Mouse (Mus musculus): ENCODE data around the gene Ube2o. TPM values are rescaled to one million over a fixed set of nuclear protein-coding genes. Genes with fewer than 3 reads are reported as not detected.
"Not testable (repeated sequence)": the region's sequence is repeated elsewhere in the genome, so short reads cannot be mapped to it uniquely, and the experiment has no call there.

The Ube2o gene
- polyA plus RNA-seq, 1 experiment from 2014 or later, result 18.7 TPM

GRCm38 (mm10) chr11:116504516-116504915, 76.7 kb downstream of the Ube2o start:
- Histone ChIP-seq H3K4me1 (ENCODE audit: control insufficient read depth, insufficient read depth, low read length) (no peaks in the 10 kb centered on the region), H3K4me3 (ENCODE audit: low read depth, low read length) (no peak overlapping the region), H3K9ac (ENCODE audit: low read length) (no peak overlapping the region), H3K27me3 (ENCODE audit: control insufficient read depth, insufficient read depth, low read length) (no peaks in the 10 kb centered on the region), H3K4me2 (no peak overlapping the region), H3K27ac (ENCODE audit: low read depth, low read length) (no peak overlapping the region), H3K36me3 (ENCODE audit: control insufficient read depth, insufficient read depth, low read length) (no peaks in the 10 kb centered on the region), H3K9me3 (ENCODE audit: control insufficient read depth, low read length) (no peaks in the 10 kb centered on the region)
- DNase-seq (ENCODE audit: low spot score, missing footprints) (peak; percentile 47), ATAC-seq (ENCODE audit: low FRiP score) (no peak)
- WGBS, result 92% methylated on average over 17 of the region's 17 CpGs

- peak; percentile 93 for DNase-seq (ENCODE audit: low spot score, missing footprints)
These were observed 80.1 kb downstream of the Ube2o start for GRCm38 (mm10) chr11:116501005-116501746.

GRCm38 (mm10) chr11:116499018-116499417, 82.2 kb downstream of the Ube2o start:
- Histone ChIP-seq H3K4me3 (ENCODE audit: low read depth, low read length) (0 out of 2 replicates have a peak overlapping the region, but pooled peaks have one; percentile 8), H3K9ac (ENCODE audit: low read length) (no peak overlapping the region), H3K4me2 (no peak overlapping the region)

More at GRCm38 (mm10) chr11:116501005-116501746, 80.1 kb downstream of the Ube2o start:
- ATAC-seq (ENCODE audit: low FRiP score), result no peak
- 31% methylated on average over 7 of the region's 7 CpGs for WGBS
- Histone ChIP-seq H3K9me3 (ENCODE audit: control insufficient read depth, low read length) (no peaks in the 10 kb centered on the region), H3K27ac (ENCODE audit: low read depth, low read length) (no peak overlapping the region), H3K4me3 (ENCODE audit: low read depth, low read length) (no peak overlapping the region), H3K4me2 (no peak overlapping the region), H3K27me3 (ENCODE audit: control insufficient read depth, insufficient read depth, low read length) (no peaks in the 10 kb centered on the region), H3K36me3 (ENCODE audit: control insufficient read depth, insufficient read depth, low read length) (no peaks in the 10 kb centered on the region), H3K4me1 (ENCODE audit: control insufficient read depth, insufficient read depth, low read length) (no peaks in the 10 kb centered on the region), H3K9ac (ENCODE audit: low read length) (no peak overlapping the region)

GRCm38 (mm10) chr11:116498596-116498995, 82.7 kb downstream of the Ube2o start:
- H3K36me3 ChIP-seq (ENCODE audit: control insufficient read depth, insufficient read depth, low read length), result no peaks in the 10 kb centered on the region
- peak overlapping the region; percentile 17; the same call in 1 of the 2 replicates for H3K4me2 ChIP-seq
- H3K4me1 ChIP-seq (ENCODE audit: control insufficient read depth, insufficient read depth, low read length), result no peaks in the 10 kb centered on the region
- H3K4me3 ChIP-seq (ENCODE audit: low read depth, low read length), result peak overlapping the region; percentile 8; the same call in 1 of the 2 replicates
- ATAC-seq (ENCODE audit: low FRiP score) (no peak), DNase-seq (ENCODE audit: low spot score, missing footprints) (peak; percentile 84)
- WGBS, result 25% methylated on average over 34 of the region's 34 CpGs
- H3K9ac ChIP-seq (ENCODE audit: low read length), result no peak overlapping the region
- H3K9me3 ChIP-seq (ENCODE audit: control insufficient read depth, low read length), result no peaks in the 10 kb centered on the region
- no peaks in the 10 kb centered on the region for H3K27me3 ChIP-seq (ENCODE audit: control insufficient read depth, insufficient read depth, low read length)
- no peak overlapping the region for H3K27ac ChIP-seq (ENCODE audit: low read depth, low read length)

More at GRCm38 (mm10) chr11:116499018-116499417, 82.2 kb downstream of the Ube2o start:
- no peak for DNase-seq (ENCODE audit: low spot score, missing footprints)
- Histone ChIP-seq H3K9me3 (ENCODE audit: control insufficient read depth, low read length) (no peaks in the 10 kb centered on the region), H3K27ac (ENCODE audit: low read depth, low read length) (no peak overlapping the region), H3K4me1 (ENCODE audit: control insufficient read depth, insufficient read depth, low read length) (no peaks in the 10 kb centered on the region), H3K27me3 (ENCODE audit: control insufficient read depth, insufficient read depth, low read length) (no peaks in the 10 kb centered on the region), H3K36me3 (ENCODE audit: control insufficient read depth, insufficient read depth, low read length) (no peaks in the 10 kb centered on the region)
- WGBS, result 43% methylated on average over 6 of the region's 6 CpGs
- no peak for ATAC-seq (ENCODE audit: low FRiP score)

GRCm38 (mm10) chr11:116497313-116497712, 83.9 kb downstream of the Ube2o start:
- Histone ChIP-seq H3K9me3 (ENCODE audit: control insufficient read depth, low read length) (no peaks in the 10 kb centered on the region), H3K36me3 (ENCODE audit: control insufficient read depth, insufficient read depth, low read length) (no peaks in the 10 kb centered on the region), H3K9ac (ENCODE audit: low read length) (no peak overlapping the region), H3K4me2 (no peak overlapping the region), H3K4me3 (ENCODE audit: low read depth, low read length) (no peak overlapping the region), H3K4me1 (ENCODE audit: control insufficient read depth, insufficient read depth, low read length) (no peaks in the 10 kb centered on the region), H3K27me3 (ENCODE audit: control insufficient read depth, insufficient read depth, low read length) (no peaks in the 10 kb centered on the region), H3K27ac (ENCODE audit: low read depth, low read length) (no peak overlapping the region)
- no peak for ATAC-seq (ENCODE audit: low FRiP score)
- 89% methylated on average over 4 of the region's 4 CpGs for WGBS
- DNase-seq (ENCODE audit: low spot score, missing footprints), result no peak

GRCm38 (mm10) chr11:116494474-116495174, 86.6 kb downstream of the Ube2o start:
- WGBS, result 64% methylated on average over 13 of the region's 13 CpGs
- Histone ChIP-seq H3K4me2 (no peak overlapping the region), H3K9me3 (ENCODE audit: control insufficient read depth, low read length) (no peaks in the 10 kb centered on the region), H3K9ac (ENCODE audit: low read length) (no peak overlapping the region), H3K4me3 (ENCODE audit: low read depth, low read length) (no peak overlapping the region), H3K36me3 (ENCODE audit: control insufficient read depth, insufficient read depth, low read length) (no peaks in the 10 kb centered on the region), H3K27ac (ENCODE audit: low read depth, low read length) (peak overlapping the region; percentile 16; the same call in 1 of the 2 replicates), H3K27me3 (ENCODE audit: control insufficient read depth, insufficient read depth, low read length) (no peaks in the 10 kb centered on the region), H3K4me1 (ENCODE audit: control insufficient read depth, insufficient read depth, low read length) (peaks cover 3% of the 10 kb centered on the region; the same call in 1 of the 2 replicates)
- DNase-seq (ENCODE audit: low spot score, missing footprints), result no peak
- ATAC-seq (ENCODE audit: low FRiP score), result no peak

- peak within 1 kb of the TSS; percentile 16 for H3K27ac ChIP-seq (ENCODE audit: low read depth, low read length)
- H3K9me3 ChIP-seq (ENCODE audit: control insufficient read depth, low read length), result no peaks in the 10 kb centered on the region
- H3K4me1 ChIP-seq (ENCODE audit: control insufficient read depth, insufficient read depth, low read length), result peaks cover 6% of the 10 kb centered on the region
- H3K27me3 ChIP-seq (ENCODE audit: control insufficient read depth, insufficient read depth, low read length), result no peaks in the 10 kb centered on the region
- H3K9ac ChIP-seq (ENCODE audit: low read length), result no peak within 1 kb of the TSS
- peak; percentile 96 for DNase-seq (ENCODE audit: low spot score, missing footprints)
- H3K36me3 ChIP-seq (ENCODE audit: control insufficient read depth, insufficient read depth, low read length), result no peaks in the 10 kb centered on the region
- no peak within 1 kb of the TSS for H3K4me2 ChIP-seq
- WGBS, result 29% methylated on average over 4 of the region's 4 CpGs
- no peak for ATAC-seq (ENCODE audit: low FRiP score)
- H3K4me3 ChIP-seq (ENCODE audit: low read depth, low read length), result no peak within 1 kb of the TSS
These were observed 87.4 kb downstream of the Ube2o start, which contains the start of gene Prpsap1 for GRCm38 (mm10) chr11:116493795-116494252. TSS of gene Prpsap1 (minus strand) at chr11:116494202.

- Histone ChIP-seq H3K9ac (ENCODE audit: low read length) (no peak overlapping the region), H3K4me3 (ENCODE audit: low read depth, low read length) (no peak overlapping the region), H3K9me3 (ENCODE audit: control insufficient read depth, low read length) (no peaks in the 10 kb centered on the region), H3K4me1 (ENCODE audit: control insufficient read depth, insufficient read depth, low read length) (peaks cover 6% of the 10 kb centered on the region), H3K27ac (ENCODE audit: low read depth, low read length) (no peak overlapping the region), H3K27me3 (ENCODE audit: control insufficient read depth, insufficient read depth, low read length) (no peaks in the 10 kb centered on the region), H3K4me2 (no peak overlapping the region), H3K36me3 (ENCODE audit: control insufficient read depth, insufficient read depth, low read length) (no peaks in the 10 kb centered on the region)
- DNase-seq (ENCODE audit: low spot score, missing footprints) (no peak), ATAC-seq (ENCODE audit: low FRiP score) (no peak)
- WGBS, result 80% methylated on average over 5 of the region's 5 CpGs
These were observed 88.1 kb downstream of the Ube2o start for GRCm38 (mm10) chr11:116493191-116493590.

GRCm38 (mm10) chr11:116492507-116492906, 88.7 kb downstream of the Ube2o start:
- not testable (repeated sequence) for H3K4me3 ChIP-seq (ENCODE audit: low read depth, low read length); H3K4me2 ChIP-seq; H3K4me1 ChIP-seq (ENCODE audit: control insufficient read depth, insufficient read depth, low read length); H3K9me3 ChIP-seq (ENCODE audit: control insufficient read depth, low read length); H3K9ac ChIP-seq (ENCODE audit: low read length); H3K27me3 ChIP-seq (ENCODE audit: control insufficient read depth, insufficient read depth, low read length); H3K36me3 ChIP-seq (ENCODE audit: control insufficient read depth, insufficient read depth, low read length); H3K27ac ChIP-seq (ENCODE audit: low read depth, low read length); ATAC-seq (ENCODE audit: low FRiP score); DNase-seq (ENCODE audit: low spot score, missing footprints)
- WGBS, result 100% methylated on average over 1 of the region's 1 CpGs

Data from midbrain, embryonic 11.5 days (tissue).